Mouse (Mus musculus) heart, adult 2 months (tissue): ENCODE results near the gene P2ry12.

ENCODE experiments used
- CTCF ChIP-seq: fragments of 200-600 bp; IDR thresholded peaks from 2 replicates; pipeline ENCODE4 v1.8.1; 2022; ENCODE audit warnings: antibody characterized with exemption, mild to moderate bottlenecking, moderate library complexity
- EP300 ChIP-seq: fragments of 200-500 bp; IDR thresholded peaks from 2 replicates; pipeline ENCODE4 v1.6.1; 2011; ENCODE audit warnings: low read depth, low read length, control low read depth; ENCODE audit not compliant: insufficient read depth
- POLR2A ChIP-seq: fragments of 200-500 bp; IDR thresholded peaks from 2 replicates; pipeline ENCODE4 v1.6.1; 2011; ENCODE audit warnings: mild to moderate bottlenecking, low read depth, low read length, control low read depth; ENCODE audit not compliant: insufficient read depth

DNA sequence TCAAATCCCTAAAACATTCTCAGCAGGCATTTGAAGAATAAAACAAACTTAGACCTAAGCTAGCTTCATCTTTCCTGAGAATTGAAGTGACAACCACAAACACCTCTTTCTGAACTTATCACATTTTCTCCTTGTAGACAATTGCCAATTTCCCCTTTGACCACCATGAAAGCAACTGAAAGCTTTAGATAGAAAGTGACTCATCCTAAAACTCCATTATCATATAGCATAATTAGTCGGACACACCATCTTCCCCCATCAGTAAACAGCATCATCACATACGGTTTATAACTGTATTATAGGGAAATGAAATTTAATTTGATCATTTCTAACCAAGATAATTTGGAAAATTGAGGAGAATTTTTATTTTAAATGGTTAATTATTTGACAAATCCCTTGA is 40.4 kb downstream of the P2ry12 start:
- TF ChIP-seq CTCF (no peak), POLR2A (no peak), EP300 (no peak)
